Mouse (Mus musculus) stomach, postnatal 0 days (tissue): Measurements from ENCODE around the gene Wdr48.

ENCODE experiments used
- CTCF ChIP-seq: IDR thresholded peaks from 2 replicates; pipeline ENCODE4 v1.5.1; 2016; ENCODE audit warnings: antibody characterized with exemption, low read depth, mild to moderate bottlenecking, moderate library complexity
- EP300 ChIP-seq: optimal IDR thresholded peaks from 2 replicates; pipeline ENCODE3; 2016; ENCODE audit warnings: antibody characterized with exemption

- TF ChIP-seq CTCF (no peak), EP300 (no peak)
Measured at GRCm38 (mm10) chr9:119975286-119975685, 80.6 kb downstream of the Wdr48 start.
